Mouse (Mus musculus) common myeloid progenitor, adult 5-6 weeks (primary cell): Measurements from ENCODE around the gene Tbp. TPM values are rescaled to one million over a fixed set of nuclear protein-coding genes. Genes with fewer than 3 reads are reported as not detected.

Experiments used
- ATAC-seq: replicated peaks from 2 replicates; pipeline ENCODE4 v1.8.0; 2016; ENCODE audit warnings: low read depth, mild to moderate bottlenecking, moderate TSS enrichment, inconsistent platforms; ENCODE audit not compliant: poor library complexity, severe bottlenecking
- total RNA-seq: library from RNA; stranded (forward); fragments of 200-1000, 187-1606 nt; gene quantifications from 2 replicates; pipeline ENCODE4 v1.2.3, GENCODE M21; 2017

Gene Tbp
- 48.1 and 58.4 TPM in 2 replicates for total RNA-seq

DNA sequence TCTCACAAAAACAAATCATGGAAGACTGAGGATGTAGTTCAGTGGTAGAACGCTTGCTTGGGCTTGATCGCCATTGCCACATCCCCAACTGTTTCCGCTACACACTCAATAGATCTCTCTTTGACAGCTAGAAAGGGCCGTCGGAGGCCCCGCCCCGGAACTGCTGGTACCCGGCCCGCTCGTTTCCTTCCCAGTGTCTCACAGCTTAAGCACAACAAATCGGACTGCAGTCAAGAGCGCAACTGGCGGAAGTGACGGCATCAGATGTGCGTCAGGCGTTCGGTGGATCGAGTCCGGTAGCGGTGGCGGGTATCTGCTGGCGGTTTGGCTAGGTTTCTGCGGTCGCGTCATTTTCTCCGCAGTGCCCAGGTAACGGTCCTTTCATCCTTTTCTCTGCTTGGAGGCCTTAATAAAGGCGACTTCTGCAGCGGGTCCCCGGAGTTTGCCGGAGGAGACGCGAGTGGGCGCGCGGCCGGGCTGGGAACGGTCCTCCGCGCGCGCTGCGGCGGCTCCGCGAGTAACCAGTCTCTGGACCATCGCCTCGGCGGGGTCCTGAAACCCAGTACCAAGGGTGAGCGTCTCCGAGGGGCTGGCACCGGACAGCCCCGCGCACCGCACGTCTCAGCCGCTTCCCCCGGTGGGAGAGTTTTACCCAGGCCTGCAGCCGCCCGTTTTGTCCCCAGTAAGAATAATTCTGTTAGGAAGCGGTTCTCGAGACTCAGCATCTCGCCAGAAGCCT lies at the start of gene Tbp, which contains the start of gene Psmb1:
Gene Tbp (plus strand): TSS at position 233 of the 739 bp plus-strand sequence.
Gene Psmb1 (minus strand): TSS at position 96 of the 739 bp plus-strand sequence.
- peak; percentile 87 for ATAC-seq

GRCm38 (mm10) chr17:15455203-15455602 lies 44.5 kb upstream of the Tbp start:
- ATAC-seq, result no peak

DNA sequence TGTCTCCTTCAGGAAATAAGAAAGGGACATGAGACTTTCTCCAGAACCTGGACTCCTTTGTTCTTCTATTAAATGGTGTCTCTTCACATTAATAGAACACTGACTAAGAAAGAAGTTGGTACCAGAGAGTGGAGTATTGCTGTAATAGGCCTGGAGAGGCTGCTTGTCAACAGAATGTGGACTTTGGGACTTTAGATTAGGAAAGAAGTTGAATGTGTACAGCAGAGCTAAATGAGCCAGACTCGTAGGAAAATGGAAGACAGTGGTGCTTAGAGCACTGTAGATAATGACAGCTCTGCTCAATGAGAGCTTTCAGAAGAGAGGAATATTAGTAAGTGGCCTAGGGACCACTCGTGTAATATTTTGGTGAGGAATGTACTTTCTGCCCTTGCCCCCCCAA lies 43.1 kb upstream of the Tbp start:
- no peak for ATAC-seq

- no peak for ATAC-seq
These were observed 39.9 kb upstream of the Tbp start for GRCm38 (mm10) chr17:15459761-15460160.

DNA sequence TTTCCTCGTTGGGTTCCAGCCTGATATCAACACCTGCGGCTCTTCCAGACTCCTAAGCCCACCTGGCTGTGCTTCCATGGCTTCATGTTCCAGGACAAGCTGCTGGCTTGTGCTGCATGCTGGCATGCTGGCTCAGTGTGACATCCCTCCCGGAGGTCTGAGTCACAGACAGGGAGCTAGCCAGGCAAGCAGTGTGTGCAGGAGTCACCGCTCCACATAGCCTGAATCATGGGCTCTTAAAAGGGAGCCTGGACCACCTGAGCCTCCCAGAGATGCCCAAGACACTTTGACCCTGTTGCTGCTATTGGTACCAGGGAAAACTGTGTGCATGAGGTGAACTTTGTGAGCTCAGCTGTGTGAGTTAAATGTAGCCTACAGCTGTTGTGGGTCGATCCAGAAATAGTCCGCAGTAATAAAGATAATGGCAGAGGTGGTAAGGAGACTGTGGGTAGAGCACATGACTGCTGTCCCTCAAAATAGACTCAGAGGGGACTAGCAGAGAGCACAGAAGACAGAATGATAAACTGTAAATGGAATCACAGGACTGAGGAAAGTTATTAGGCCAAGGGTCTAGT lies 37.7 kb upstream of the Tbp start:
- no peak for ATAC-seq

- peak; percentile 96 for ATAC-seq
These were observed 32.0 kb upstream of the Tbp start for GRCm38 (mm10) chr17:15467669-15468068.

DNA sequence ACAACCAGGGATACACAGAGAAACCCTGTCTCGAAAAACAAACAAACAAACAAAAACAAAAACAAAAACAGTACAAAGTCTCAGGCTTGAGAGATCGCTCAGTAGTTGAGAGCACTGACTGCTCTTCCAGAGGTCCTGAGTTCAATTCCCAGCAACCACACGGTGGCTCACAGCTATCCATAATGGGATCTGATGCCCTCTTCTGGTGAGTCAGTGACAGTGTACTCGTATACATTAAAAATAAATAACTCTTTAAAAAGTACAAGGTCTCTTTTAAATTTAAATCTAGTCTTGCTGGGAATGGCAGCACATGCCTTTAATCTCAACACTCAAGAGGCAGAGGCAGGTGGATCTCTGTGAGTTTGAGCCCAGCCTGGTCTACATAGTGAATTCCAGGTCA lies 27.0 kb upstream of the Tbp start:
- ATAC-seq, result no peak

GRCm38 (mm10) chr17:15490542-15490941 lies 9.1 kb upstream of the Tbp start:
- ATAC-seq, result no peak

GRCm38 (mm10) chr17:15497882-15498752 lies 1.6 kb upstream of the Tbp start:
- ATAC-seq, result peak; percentile 84

DNA sequence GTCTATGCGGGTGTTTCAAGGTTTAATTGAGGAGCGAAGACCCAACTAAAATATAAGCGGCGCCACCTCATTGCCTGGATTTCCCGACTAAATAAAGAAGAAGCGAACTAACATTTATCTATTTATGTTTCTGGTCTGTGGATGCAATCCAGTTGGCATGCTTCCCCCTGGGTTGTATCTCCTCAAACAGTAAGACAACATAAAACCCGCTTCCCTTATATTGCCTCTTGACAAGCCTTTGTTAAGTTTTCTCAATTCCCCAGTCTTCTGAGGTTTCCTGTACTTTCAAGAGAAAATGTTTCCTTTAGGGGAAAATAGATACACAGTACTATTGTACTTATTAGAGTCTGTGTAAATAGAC lies 955 bp upstream of the Tbp start:
- ATAC-seq, result no peak

DNA sequence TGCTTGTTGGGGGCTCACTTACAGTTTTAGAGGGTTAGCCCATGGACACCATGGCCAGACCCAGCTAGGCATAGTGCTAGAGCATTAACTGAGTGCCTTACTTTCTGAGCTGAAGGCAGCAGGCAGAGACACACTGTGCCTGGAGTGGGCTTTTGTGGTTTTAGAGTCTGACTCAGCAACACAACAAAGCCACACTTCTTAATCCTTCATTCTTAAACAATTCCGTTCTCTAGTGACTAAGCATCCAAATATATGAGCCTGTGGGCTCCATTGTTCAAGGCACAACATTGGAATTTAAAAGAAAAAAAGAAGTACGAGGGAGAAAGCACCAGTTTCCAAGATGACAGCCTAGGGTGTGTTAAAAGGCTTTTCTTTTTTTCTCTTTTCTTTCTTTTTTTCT lies 11.0 kb downstream of the Tbp start:
- ATAC-seq, result no peak

GRCm38 (mm10) chr17:15517776-15518175 lies 18.1 kb downstream of the Tbp start:
- 0 out of 2 replicates have a peak, but pooled peaks have one; percentile 36 for ATAC-seq

DNA sequence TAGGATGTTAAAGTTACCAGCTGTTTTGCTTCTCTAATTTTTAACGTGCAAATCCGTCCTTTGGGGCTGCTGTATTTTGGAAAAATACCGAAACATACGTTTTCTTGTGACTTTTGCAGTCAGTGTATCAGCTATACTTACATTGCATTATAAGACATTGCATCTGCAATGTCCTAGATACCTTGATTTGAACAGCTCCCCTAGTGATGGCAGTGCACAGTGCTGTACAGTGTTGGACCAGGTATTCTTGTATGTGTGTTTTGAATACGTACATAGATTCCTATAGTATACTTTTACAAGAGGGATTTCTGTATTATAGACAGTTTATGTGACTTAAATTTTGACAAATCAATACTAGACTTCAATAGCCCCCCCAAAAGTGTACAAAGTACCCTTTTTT lies 18.5 kb downstream of the Tbp start:
- no peak for ATAC-seq

DNA sequence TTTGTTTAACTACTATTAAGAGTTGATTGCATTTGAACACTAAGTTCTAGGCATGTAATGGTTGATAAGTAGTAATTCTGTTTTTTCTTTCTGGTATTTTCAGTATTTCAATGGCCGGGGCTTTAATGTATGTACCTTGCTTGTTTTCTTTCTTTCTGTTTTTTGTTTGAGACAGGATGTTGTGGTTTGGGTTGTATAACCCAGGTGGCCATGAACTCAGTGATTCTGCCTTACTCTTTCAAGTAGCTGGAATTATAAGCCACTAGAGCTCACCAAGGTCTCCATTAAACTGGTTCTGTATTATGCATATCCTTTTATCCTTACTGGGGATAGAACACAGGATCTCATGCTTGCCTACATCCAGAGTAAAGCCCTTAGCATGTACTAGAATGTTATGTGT lies 19.1 kb downstream of the Tbp start:
- no peak for ATAC-seq

DNA sequence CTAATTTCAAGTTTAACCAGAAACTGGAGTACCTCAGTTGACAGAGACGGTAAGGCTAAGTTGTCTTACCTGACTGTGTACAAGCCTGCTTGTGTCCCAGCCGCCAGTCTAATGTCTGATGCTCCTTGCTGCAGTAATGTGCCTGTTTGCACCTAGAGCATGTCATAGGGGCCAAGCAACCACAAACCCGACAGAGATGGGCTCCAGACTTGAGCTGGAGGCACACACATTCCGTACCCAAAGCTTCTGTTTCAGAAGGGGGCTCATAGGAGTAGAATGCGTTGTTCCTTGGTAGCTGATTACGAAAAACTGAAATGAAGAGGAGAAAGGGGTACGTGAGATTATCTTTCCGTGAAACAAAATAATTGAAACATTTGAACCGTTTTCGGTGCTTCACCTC lies 26.6 kb downstream of the Tbp start:
- ATAC-seq, result no peak

GRCm38 (mm10) chr17:15526986-15527810 lies 27.5 kb downstream of the Tbp start, which contains the start of gene Pdcd2:
Pdcd2 (minus strand) TSS chr17:15527301.
- peak; percentile 94 for ATAC-seq

DNA sequence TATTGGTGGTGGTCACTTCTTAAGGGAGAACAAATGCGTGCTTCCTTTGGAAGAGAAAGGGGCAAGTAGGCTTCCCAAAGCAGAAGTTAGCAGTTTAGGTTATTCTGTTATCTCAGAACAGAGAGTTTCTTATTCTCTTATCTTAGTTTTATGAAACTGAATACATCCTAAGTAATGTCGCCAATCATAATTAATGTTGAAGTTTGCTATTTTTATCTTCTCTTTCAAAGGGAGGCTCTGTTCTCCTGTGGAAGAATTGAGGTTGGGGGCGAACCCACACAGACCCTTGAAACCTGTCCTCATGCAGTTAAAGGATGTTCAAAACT lies 28.1 kb downstream of the Tbp start:
- no peak for ATAC-seq

GRCm38 (mm10) chr17:15528887-15529286 lies 29.2 kb downstream of the Tbp start:
- ATAC-seq, result no peak

DNA sequence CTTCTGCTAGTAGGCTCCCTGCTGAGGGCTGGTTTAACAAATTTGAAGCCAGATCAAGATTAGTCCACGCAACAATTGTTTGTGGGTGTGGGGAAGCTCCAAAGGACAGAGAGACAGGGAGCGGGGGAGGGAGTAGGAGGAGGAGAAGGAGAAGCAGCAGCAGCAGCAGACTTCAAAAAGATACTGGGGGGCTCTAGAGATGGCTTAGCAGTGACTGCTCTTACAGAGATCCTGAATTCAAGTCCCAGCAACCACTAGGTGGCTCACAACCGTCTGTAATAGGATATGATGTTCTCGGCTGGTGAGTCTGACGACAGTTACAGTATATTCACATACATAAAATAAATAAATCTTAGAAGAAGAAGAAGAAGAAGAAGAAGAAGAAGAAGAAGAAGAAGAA lies 30.5 kb downstream of the Tbp start:
- no peak for ATAC-seq

- 0 out of 2 replicates have a peak, but pooled peaks have one; percentile 23 for ATAC-seq
These were observed 35.6 kb downstream of the Tbp start for GRCm38 (mm10) chr17:15535162-15535800.
